Comparison of ENCODE assay signal across 8 mouse cellular contexts in genomic region chr9:56552766-56553165, GRCm38 (mm10).
DNase-seq lines count a peak whose midpoint lies in the region; ATAC-seq lines count a peak whose summit lies in the region.

No protein-coding gene starts in this region.

- peak; percentile 52; the same call in 1 of the 2 replicates for ATAC-seq in intestine, embryonic 14.5 days (replicated peaks; ENCODE audit: low FRiP score, low TSS enrichment, low read depth)
- ATAC-seq in megakaryocyte-erythroid progenitor cell, adult 5-6 weeks (replicated peaks; ENCODE audit: low FRiP score, low TSS enrichment, poor library complexity, severe bottlenecking): peak; percentile 73

- H3K27me3 ChIP-seq in intestine, embryonic 14.5 days (replicated peaks; ENCODE audit: control insufficient read depth, insufficient read depth, low read length): no peaks in the 10 kb centered on the region

- no peaks in the 10 kb centered on the region for H3K9me3 ChIP-seq in intestine, embryonic 14.5 days (ENCODE audit: control insufficient read depth, low read length)

- H3K9ac ChIP-seq in intestine, embryonic 14.5 days (ENCODE audit: low read length): no peak overlapping the region

- no peaks in the 10 kb centered on the region for H3K36me3 ChIP-seq in intestine, embryonic 14.5 days (ENCODE audit: control insufficient read depth, insufficient read depth, low read length)

- no peak overlapping the region for H3K27ac ChIP-seq in intestine, embryonic 14.5 days (ENCODE audit: low read depth)

- no peak overlapping the region for H3K4me3 ChIP-seq in intestine, embryonic 14.5 days (ENCODE audit: low read depth, low read length)

- 0 out of 2 replicates have a peak, but pooled peaks cover 4% of the 10 kb centered on the region for H3K4me1 ChIP-seq in intestine, embryonic 14.5 days (replicated peaks; ENCODE audit: control insufficient read depth, insufficient read depth, low read length)

- intact Hi-C loops in gastrocnemius, postnatal 14 days (cut with DNase I; ENCODE audit: low total_unique reads): loop anchor here (5.0 to 10.0 kb wide), 3 partner anchors 290 to 438 kb away; no protein-coding TSS in a partner anchor
- intact Hi-C loops in left cerebral cortex, postnatal 25 days (cut with DNase I): loop anchor here (1.0 to 5.0 kb wide), 4 partner anchors 46 to 340 kb away; partner anchors contain the start of genes Hmg20a and Peak1

- WGBS in intestine, embryonic 14.5 days: 20% methylated on average over 1 of the region's 1 CpGs

- peak; percentile 53 for DNase-seq in R1 (ENCODE audit: low read depth, low spot score)
- DNase-seq in cerebellum, postnatal 4 days (ENCODE audit: low spot score in 2 of 2): peak; percentile 47 to 82
- peak; percentile 84 for DNase-seq in gastrocnemius, postnatal 14 days
- DNase-seq in intestine, embryonic 14.5 days (ENCODE audit: low spot score): peak; percentile 74
- peak; percentile 64 to 68 for DNase-seq in left cerebral cortex, postnatal 25 days (ENCODE audit: low spot score in 2 of 2)
- peak; percentile 62 for DNase-seq in right cerebral cortex, postnatal 25 days
- DNase-seq in urinary bladder, postnatal 36 days (ENCODE audit: low spot score in 2 of 2): peak; percentile 84 to 86

- H3K4me2 ChIP-seq in intestine, embryonic 14.5 days (ENCODE audit: low read length): no peak overlapping the region
